Mouse (Mus musculus) spleen, adult 18-20 months (tissue): Measurements from ENCODE around the gene Vapb.

Experiments used
- DNase-seq, 2 experiments: peaks; one replicate each; pipeline ENCODE4 v3.0.0; 2022; ENCODE audit warnings: mixed read lengths in 2 of 2

Vapb gene

GRCm38 (mm10) chr2:173738232-173738631 is 921 bp downstream of the Vapb start:
- no peak for DNase-seq

- no peak for DNase-seq
Observed at GRCm38 (mm10) chr2:173739107-173739506, 1.8 kb downstream of the Vapb start.

GRCm38 (mm10) chr2:173742090-173742489 is 4.8 kb downstream of the Vapb start:
- no peak for DNase-seq

- no peak for DNase-seq
Observed at GRCm38 (mm10) chr2:173742744-173743143, 5.4 kb downstream of the Vapb start.

- DNase-seq, result no peak
Observed at GRCm38 (mm10) chr2:173744070-173744815, 6.9 kb downstream of the Vapb start.

- DNase-seq, result no peak
Observed at GRCm38 (mm10) chr2:173748961-173749659, 11.8 kb downstream of the Vapb start.

GRCm38 (mm10) chr2:173755433-173756144 is 18.3 kb downstream of the Vapb start:
- DNase-seq, result no peak

GRCm38 (mm10) chr2:173757624-173758155 is 20.4 kb downstream of the Vapb start:
- DNase-seq, result no peak

- DNase-seq, result no peak
Observed at GRCm38 (mm10) chr2:173760607-173761006, 23.3 kb downstream of the Vapb start.

- DNase-seq, result no peak
Observed at GRCm38 (mm10) chr2:173764629-173765028, 27.3 kb downstream of the Vapb start.

- no peak for DNase-seq
Observed at GRCm38 (mm10) chr2:173767959-173768595, 30.8 kb downstream of the Vapb start.

GRCm38 (mm10) chr2:173769183-173769582 is 31.9 kb downstream of the Vapb start:
- no peak for DNase-seq

- DNase-seq, result no peak
Observed at GRCm38 (mm10) chr2:173770620-173771019, 33.3 kb downstream of the Vapb start.

- DNase-seq, result no peak
Observed at GRCm38 (mm10) chr2:173771706-173772105, 34.4 kb downstream of the Vapb start.

- DNase-seq, result no peak
Observed at GRCm38 (mm10) chr2:173775556-173775955, 38.2 kb downstream of the Vapb start.

GRCm38 (mm10) chr2:173776108-173776507 is 38.8 kb downstream of the Vapb start:
- no peak for DNase-seq

- no peak for DNase-seq
Observed at GRCm38 (mm10) chr2:173780931-173781330, 43.6 kb downstream of the Vapb start.

GRCm38 (mm10) chr2:173784366-173784765 is 47.1 kb downstream of the Vapb start:
- no peak for DNase-seq

GRCm38 (mm10) chr2:173784884-173785283 is 47.6 kb downstream of the Vapb start:
- DNase-seq, result no peak

- no peak for DNase-seq
Observed at GRCm38 (mm10) chr2:173789945-173790804, 52.9 kb downstream of the Vapb start.

- no peak for DNase-seq
Observed at GRCm38 (mm10) chr2:173791904-173792757, 54.8 kb downstream of the Vapb start.
